Mouse (Mus musculus): Measurements from ENCODE around the gene Polm. TPM values are rescaled to one million over a fixed set of nuclear protein-coding genes. Genes with fewer than 3 reads are reported as not detected.

Polm gene
- polyA plus RNA-seq, 1 experiment from 2014 or later = 47.5 TPM

DNA sequence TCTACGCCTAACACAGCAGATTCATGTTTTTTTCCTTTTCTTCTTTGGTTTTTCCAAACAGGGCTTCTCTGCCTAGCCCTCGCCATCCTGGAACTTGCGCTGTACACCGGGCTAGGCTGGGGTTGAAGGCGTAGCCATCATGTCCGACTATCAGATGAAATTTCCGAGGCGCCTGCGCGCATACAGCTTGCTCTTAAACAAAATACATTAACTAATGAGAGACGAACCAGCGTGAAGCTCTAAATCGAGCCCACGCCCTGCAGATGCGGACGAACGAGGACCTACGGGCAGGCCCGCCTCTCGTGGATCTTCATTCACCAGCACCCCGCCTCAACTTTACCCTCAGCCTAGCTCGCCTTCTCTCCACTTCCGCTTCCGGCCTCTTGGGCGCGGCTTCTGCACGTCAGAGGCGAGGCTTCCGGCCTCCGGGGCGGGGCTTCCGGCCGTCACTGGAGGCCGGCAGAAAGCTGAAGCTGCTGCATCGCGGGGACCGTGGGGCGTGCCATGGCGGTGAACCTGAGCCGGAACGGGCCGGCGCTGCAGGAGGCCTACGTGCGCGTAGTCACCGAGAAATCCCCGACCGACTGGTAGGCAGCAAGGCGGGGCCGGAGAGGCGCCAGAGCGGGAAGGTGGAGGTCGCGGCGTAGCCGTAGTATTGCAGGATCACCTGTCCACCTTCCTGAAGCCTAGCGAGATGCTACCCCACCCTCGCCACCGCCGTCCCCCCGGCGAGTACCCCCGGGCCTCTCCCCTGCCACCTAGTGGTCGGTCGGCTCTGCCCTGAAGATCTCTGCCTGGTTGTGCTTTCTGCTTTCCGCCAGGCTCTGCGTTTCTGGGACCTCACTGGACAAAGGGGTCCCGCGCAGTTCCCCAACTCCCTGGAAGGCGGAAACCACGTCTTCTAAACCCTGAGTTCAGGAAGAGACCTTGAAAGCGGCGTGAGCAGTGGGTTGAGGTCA lies 49.5 kb downstream of the Polm start, which contains the start of gene Dbnl:
Dbnl (plus strand) TSS at position 433 of the 959 bp plus-strand sequence.
- DNase-seq (ENCODE audit: low read depth, low spot score) (peak; percentile 55), ATAC-seq (peak; percentile 90)
- in situ Hi-C loops (cut with MboI; ENCODE audit: low pct_unique_long_range_greater_than_20kb) = loop anchor here (5.0 to 10.0 kb wide), 2 partner anchors 104 to 304 kb away; no protein-coding TSS in a partner anchor
- ChIA-PET CTCF (interaction anchor here (1.0 to 2.5 kb wide), 10 partner anchors 40 to 121 kb away, joined by 3 to 7 read pairs (median 4); partner anchors contain the start of gene Polm), POLR2A (interaction anchor here (1.3 kb wide), 1 partner anchor 9 kb away, joined by 3 read pairs; no protein-coding TSS in a partner anchor)
- H3K27me3 ChIP-seq = no peaks in the 10 kb centered on the region
- TF ChIP-seq CTCF (IDR thresholded peaks at IDR 0.05) = peak; percentile 95

DNA sequence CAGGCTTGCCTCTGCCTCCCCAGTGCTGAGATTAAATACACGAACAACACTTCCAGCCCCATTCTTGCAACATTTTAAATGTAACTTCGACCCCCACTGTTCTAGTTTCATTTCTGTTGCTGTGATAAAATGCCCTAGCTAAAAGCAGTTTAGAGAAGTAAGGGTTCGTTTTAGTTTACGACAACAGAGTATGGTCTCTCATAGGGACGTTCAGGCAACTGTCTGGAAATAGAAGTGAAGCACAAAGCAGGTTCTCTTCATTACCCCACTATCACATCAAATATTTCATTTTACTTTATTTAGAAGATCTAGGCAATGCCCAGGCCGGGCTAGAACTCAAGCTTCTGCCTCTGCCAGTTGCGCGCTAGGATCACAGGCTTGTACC lies 50.2 kb downstream of the Polm start:
- POLR2A ChIA-PET = interaction anchor here (1.3 kb wide), 1 partner anchor 9 kb away, joined by 3 read pairs; no protein-coding TSS in a partner anchor

DNA sequence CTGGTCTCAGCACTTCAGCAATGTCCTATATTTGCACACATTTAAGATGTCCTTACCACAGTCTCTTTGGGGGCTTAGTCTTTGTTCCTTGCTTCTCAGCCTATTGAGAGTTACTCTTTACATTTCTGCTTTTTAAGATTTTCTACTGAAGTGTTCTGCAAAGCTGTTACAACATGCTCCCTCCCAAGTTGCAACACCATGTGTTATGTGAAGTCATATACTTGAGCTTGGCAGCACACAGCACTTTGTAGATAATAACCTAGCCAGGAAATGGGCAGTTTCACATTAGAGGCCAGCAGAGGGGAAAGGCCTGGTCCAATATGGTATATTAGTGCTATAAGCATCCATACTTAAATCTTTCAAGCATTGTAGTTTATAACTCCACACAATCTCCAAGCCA lies 52.1 kb downstream of the Polm start:
- ATAC-seq = no peak
- DNase-seq (ENCODE audit: low read depth, low spot score) = no peak
- TF ChIP-seq CTCF (IDR thresholded peaks at IDR 0.05) = no peak

More for the DNA sequence above, 50.2 kb downstream of the Polm start:
- H3K27me3 ChIP-seq = no peaks in the 10 kb centered on the region
- DNase-seq (ENCODE audit: low read depth, low spot score) (no peak), ATAC-seq (no peak)
- in situ Hi-C loops (cut with MboI; ENCODE audit: low pct_unique_long_range_greater_than_20kb) = loop anchor here (5.0 to 10.0 kb wide), 2 partner anchors 105 to 303 kb away; no protein-coding TSS in a partner anchor
- CTCF ChIA-PET = interaction anchor here (1.0 to 2.5 kb wide), 7 partner anchors 41 to 98 kb away, joined by 3 to 7 read pairs (median 5); partner anchors contain the start of gene Polm
- no peak for TF ChIP-seq CTCF (IDR thresholded peaks at IDR 0.05)

GRCm38 (mm10) chr11:5782199-5782944 lies 55.4 kb downstream of the Polm start:
- ChIA-PET POLR2A (no interaction called here), CTCF (interaction anchor here (1.4 kb wide), 1 partner anchor 9 kb away, joined by 3 read pairs; no protein-coding TSS in a partner anchor)
- no peak for DNase-seq (ENCODE audit: low read depth, low spot score)
- TF ChIP-seq CTCF (IDR thresholded peaks at IDR 0.05) = peak; percentile 18
- no peaks in the 10 kb centered on the region for H3K27me3 ChIP-seq
- in situ Hi-C loops (cut with MboI; ENCODE audit: low pct_unique_long_range_greater_than_20kb) = loop anchor here (10.0 kb wide), 1 partner anchor 298 kb away; no protein-coding TSS in a partner anchor
- no peak for ATAC-seq

More for the DNA sequence above, 52.1 kb downstream of the Polm start:
- ChIA-PET POLR2A (no interaction called here), CTCF (no interaction called here)
- H3K27me3 ChIP-seq = no peaks in the 10 kb centered on the region
- in situ Hi-C loops (cut with MboI; ENCODE audit: low pct_unique_long_range_greater_than_20kb) = loop anchor here (5.0 to 10.0 kb wide), 2 partner anchors 107 to 301 kb away; no protein-coding TSS in a partner anchor

- ATAC-seq (no peak), DNase-seq (ENCODE audit: low read depth, low spot score) (no peak)
- in situ Hi-C loops (cut with MboI; ENCODE audit: low pct_unique_long_range_greater_than_20kb) = loop anchor here (10.0 kb wide), 1 partner anchor 295 kb away; no protein-coding TSS in a partner anchor
- CTCF ChIA-PET = no interaction called here
- no peaks in the 10 kb centered on the region for H3K27me3 ChIP-seq
- TF ChIP-seq CTCF (IDR thresholded peaks at IDR 0.05) = no peak
- POLR2A ChIA-PET = no interaction called here
These were observed 57.7 kb downstream of the Polm start for GRCm38 (mm10) chr11:5780035-5780499.

GRCm38 (mm10) chr11:5778481-5778880 lies 59.3 kb downstream of the Polm start:
- ChIA-PET POLR2A (no interaction called here), CTCF (no interaction called here)
- DNase-seq (ENCODE audit: low read depth, low spot score) (no peak), ATAC-seq (no peak)
- peak; percentile 80 for TF ChIP-seq CTCF (IDR thresholded peaks at IDR 0.05)
- in situ Hi-C loops (cut with MboI; ENCODE audit: low pct_unique_long_range_greater_than_20kb) = no loop called here
- H3K27me3 ChIP-seq = no peaks in the 10 kb centered on the region

Other genes with a start within 250 kb of the Polm start
- 98.7 TPM for gene Mrps24, start 122.3 kb downstream of the Polm start, polyA plus RNA-seq (2021)
- 25.5 TPM for gene Urgcp, start 75.6 kb downstream of the Polm start, polyA plus RNA-seq (2021)
- gene Dbnl, start 49.5 kb downstream of the Polm start, polyA plus RNA-seq (2021) = 120 TPM
- 7.7 TPM for gene Pgam2, start 34.3 kb downstream of the Polm start, polyA plus RNA-seq (2021)
- gene Aebp1, start 23.9 kb upstream of the Polm start, polyA plus RNA-seq (2021) = 12.5 TPM
- gene Pold2, start 40.3 kb upstream of the Polm start, polyA plus RNA-seq (2021) = 76.9 TPM
- gene Myl7, start 60.8 kb upstream of the Polm start, polyA plus RNA-seq (2021) = not detected
- gene Gck, start 112.1 kb upstream of the Polm start, polyA plus RNA-seq (2021) = 0.33 TPM
- gene Ykt6, start 117.7 kb upstream of the Polm start, polyA plus RNA-seq (2021) = 94.5 TPM
- 9.6 TPM for gene Camk2b, start 228.3 kb upstream of the Polm start, polyA plus RNA-seq (2021)